Mouse (Mus musculus) liver, embryonic 15.5 days (tissue): Measurements from ENCODE around the gene N4bp3. TPM values are rescaled to one million over a fixed set of nuclear protein-coding genes. Genes with fewer than 3 reads are reported as not detected.
A peak's percentile ranks its signal among the peaks of the same experiment; 100 is the strongest.
"Not testable (repeated sequence)": the region's sequence is repeated elsewhere in the genome, so short reads cannot be mapped to it uniquely, and the experiment has no call there.

Source experiments
- ATAC-seq: fragments of 200-750 bp; cut with Nextera tagmentation; 2 replicates; pipeline ENCODE4 v1.8.0; 2017; ENCODE audit warnings: moderate number of reproducible peaks, mild to moderate bottlenecking, moderate library complexity; ENCODE audit not compliant: insufficient read depth
- H3K27ac ChIP-seq: fragments of 300-500 bp; sonication (generic); replicated peaks from 2 replicates; pipeline ENCODE4 v1.5.1; 2015; ENCODE audit warnings: mild to moderate bottlenecking, inconsistent platforms
- H3K27me3 ChIP-seq: fragments of 300-500 bp; sonication (generic); 2 replicates; pipeline ENCODE4 v1.6.1; 2015; ENCODE audit warnings: mild to moderate bottlenecking, inconsistent platforms
- H3K36me3 ChIP-seq: fragments of 300-500 bp; sonication (generic); replicated peaks from 2 replicates; pipeline ENCODE4 v1.6.1; 2015; ENCODE audit warnings: moderate library complexity, mild to moderate bottlenecking, inconsistent platforms
- H3K4me1 ChIP-seq: fragments of 300-500 bp; sonication (generic); replicated peaks from 2 replicates; pipeline ENCODE4 v1.6.1; 2015; ENCODE audit warnings: inconsistent platforms
- H3K4me2 ChIP-seq: fragments of 300-500 bp; sonication (generic); 2 replicates; pipeline ENCODE4 v1.6.1; 2015; ENCODE audit warnings: moderate library complexity, mild to moderate bottlenecking, inconsistent platforms
- H3K4me3 ChIP-seq: fragments of 300-500 bp; sonication (generic); replicated peaks from 2 replicates; pipeline ENCODE4 v1.5.1; 2015; ENCODE audit warnings: mild to moderate bottlenecking, inconsistent platforms
- H3K9ac ChIP-seq: fragments of 300-500 bp; sonication (generic); 2 replicates; pipeline ENCODE4 v1.6.1; 2015; ENCODE audit warnings: moderate library complexity, mild to moderate bottlenecking, inconsistent platforms
- H3K9me3 ChIP-seq: fragments of 300-500 bp; sonication (generic); replicated peaks from 2 replicates; pipeline ENCODE4 v1.6.1; 2016; ENCODE audit warnings: inconsistent platforms
- WGBS: fragments of 180-500 bp; shearing (Covaris S2); methylation state at CpG from one replicate; pipeline ENCODE4 v1.1.7; 2015; ENCODE audit warnings: mixed read lengths; ENCODE audit not compliant: insufficient replicate concordance; 5-methylcytosine and 5-hydroxymethylcytosine counted together
- polyA plus RNA-seq: library from polyadenylated mRNA; unstranded; fragments of >200 nt; fragmentation: Nextera tagmentation; extraction: Ambion mirVana; gene quantifications from 2 replicates; pipeline ENCODE4 v1.2.1, GENCODE M21; 2015

The N4bp3 gene
- 2.9 TPM in 2 replicates for polyA plus RNA-seq

DNA sequence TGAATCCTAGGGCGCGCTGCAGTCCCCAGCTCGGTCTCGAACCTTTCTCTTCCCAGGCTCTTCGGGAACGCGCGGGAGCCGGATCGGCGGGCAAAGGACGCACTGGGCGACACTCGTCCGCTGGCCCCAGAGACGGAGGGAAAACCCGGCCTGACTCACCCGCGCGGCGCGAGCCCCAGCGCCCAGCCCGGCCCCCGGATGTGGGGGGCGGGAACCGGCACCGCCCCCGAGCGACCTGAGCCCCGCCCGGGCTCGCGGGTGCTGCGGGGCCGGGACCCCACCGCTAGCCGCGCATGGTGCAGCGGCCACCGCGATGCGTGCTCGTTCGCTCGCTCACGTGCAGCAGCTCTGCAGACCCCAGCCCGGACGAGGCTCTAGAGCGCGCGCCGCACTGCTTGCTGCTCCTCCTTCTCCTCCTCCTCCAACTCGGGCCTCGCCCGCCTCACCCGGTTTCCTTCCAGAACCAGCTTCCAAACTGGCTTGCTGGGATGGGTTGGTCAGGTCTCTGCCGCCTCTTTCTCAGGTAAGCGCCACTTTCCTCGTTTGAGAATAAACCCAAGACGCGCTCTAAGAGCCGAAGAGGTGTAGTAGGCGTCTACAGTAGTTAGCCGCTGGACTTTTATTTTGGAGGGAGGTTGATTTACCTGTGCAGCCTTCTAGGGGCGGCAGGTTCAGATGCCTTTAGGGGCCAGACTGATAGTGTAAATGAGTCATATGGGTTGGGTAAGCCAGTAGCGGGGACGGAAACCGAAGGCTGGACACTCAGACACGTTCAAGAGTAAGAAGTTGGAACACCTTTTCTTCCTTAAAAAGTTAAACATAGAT lies at the start of gene N4bp3, which contains the start of gene D930048N14Rik:
Gene N4bp3, minus strand, starts transcription at position 152 of the 825 bp plus-strand sequence.
Gene D930048N14Rik, plus strand, starts transcription at position 264 of the 825 bp plus-strand sequence.
- 2% methylated on average over 70 of the region's 70 CpGs for WGBS
- peak; percentile 62 for ATAC-seq
- Histone ChIP-seq H3K4me1 (peaks cover 30% of the 10 kb centered on the region), H3K9ac (peak within 1 kb of the TSS; percentile 49; the same call in 1 of the 2 replicates), H3K4me3 (peak within 1 kb of the TSS; percentile 61), H3K36me3 (no peaks in the 10 kb centered on the region), H3K27me3 (peaks cover 63% of the 10 kb centered on the region), H3K9me3 (no peaks in the 10 kb centered on the region), H3K4me2 (peak within 1 kb of the TSS; percentile 76), H3K27ac (no peak within 1 kb of the TSS)

GRCm38 (mm10) chr11:51694984-51695383 lies 44.3 kb upstream of the N4bp3 start:
- no peak for ATAC-seq

GRCm38 (mm10) chr11:51690597-51690996 lies 40.0 kb upstream of the N4bp3 start:
- not testable (repeated sequence) for H3K27me3 ChIP-seq, H3K9me3 ChIP-seq, H3K4me2 ChIP-seq, ATAC-seq, H3K4me3 ChIP-seq, H3K9ac ChIP-seq, H3K27ac ChIP-seq
- 65% methylated on average over 3 of the region's 3 CpGs for WGBS
- Histone ChIP-seq H3K36me3 (peaks cover 14% of the 10 kb centered on the region), H3K4me1 (peaks cover 18% of the 10 kb centered on the region)

More at GRCm38 (mm10) chr11:51694984-51695383, 44.3 kb upstream of the N4bp3 start:
- Histone ChIP-seq H3K9me3 (no peaks in the 10 kb centered on the region), H3K4me3 (no peak overlapping the region), H3K9ac (no peak overlapping the region), H3K36me3 (peaks cover 51% of the 10 kb centered on the region), H3K27ac (no peak overlapping the region), H3K4me1 (no peaks in the 10 kb centered on the region), H3K4me2 (no peak overlapping the region), H3K27me3 (no peaks in the 10 kb centered on the region; the same call in 1 of the 2 replicates)
- 84% methylated on average over 3 of the region's 3 CpGs for WGBS

- no peak for ATAC-seq
- Histone ChIP-seq H3K4me3 (peak overlapping the region; percentile 80), H3K27me3 (no peaks in the 10 kb centered on the region; the same call in 1 of the 2 replicates), H3K4me1 (peaks cover 18% of the 10 kb centered on the region), H3K36me3 (peaks cover 10% of the 10 kb centered on the region; the same call in 1 of the 2 replicates), H3K9ac (no peak overlapping the region), H3K9me3 (no peaks in the 10 kb centered on the region), H3K27ac (peak overlapping the region; percentile 93; the same call in 1 of the 2 replicates), H3K4me2 (peak overlapping the region; percentile 91)
- WGBS = 24% methylated on average over 6 of the region's 6 CpGs
These were observed 38.7 kb upstream of the N4bp3 start for GRCm38 (mm10) chr11:51689343-51689742.

- Histone ChIP-seq H3K27ac (peak within 1 kb of the TSS; percentile 93), H3K4me2 (peak within 1 kb of the TSS; percentile 91), H3K4me3 (peak within 1 kb of the TSS; percentile 80), H3K4me1 (peaks cover 18% of the 10 kb centered on the region), H3K9me3 (no peaks in the 10 kb centered on the region), H3K9ac (peak within 1 kb of the TSS; percentile 84), H3K27me3 (no peaks in the 10 kb centered on the region; the same call in 1 of the 2 replicates), H3K36me3 (peaks cover 10% of the 10 kb centered on the region; the same call in 1 of the 2 replicates)
- WGBS = under 1% methylated on average over 60 of the region's 60 CpGs
- peak; percentile 99 for ATAC-seq
These were observed 38.0 kb upstream of the N4bp3 start, which contains the start of gene 0610009B22Rik for GRCm38 (mm10) chr11:51688330-51689328. TSS of gene 0610009B22Rik (minus strand) at chr11:51688874.

- H3K9me3 ChIP-seq = no peaks in the 10 kb centered on the region
- H3K27ac ChIP-seq = no peak overlapping the region
- H3K27me3 ChIP-seq = no peaks in the 10 kb centered on the region
- no peak for ATAC-seq
- H3K9ac ChIP-seq = no peak overlapping the region
- no peaks in the 10 kb centered on the region for H3K36me3 ChIP-seq
- peaks cover 8% of the 10 kb centered on the region for H3K4me1 ChIP-seq
- WGBS = 35% methylated on average over 8 of the region's 8 CpGs
- H3K4me2 ChIP-seq = peak overlapping the region; percentile 60; the same call in 1 of the 2 replicates
- no peak overlapping the region for H3K4me3 ChIP-seq
These were observed 31.3 kb upstream of the N4bp3 start for GRCm38 (mm10) chr11:51681976-51682374.

DNA sequence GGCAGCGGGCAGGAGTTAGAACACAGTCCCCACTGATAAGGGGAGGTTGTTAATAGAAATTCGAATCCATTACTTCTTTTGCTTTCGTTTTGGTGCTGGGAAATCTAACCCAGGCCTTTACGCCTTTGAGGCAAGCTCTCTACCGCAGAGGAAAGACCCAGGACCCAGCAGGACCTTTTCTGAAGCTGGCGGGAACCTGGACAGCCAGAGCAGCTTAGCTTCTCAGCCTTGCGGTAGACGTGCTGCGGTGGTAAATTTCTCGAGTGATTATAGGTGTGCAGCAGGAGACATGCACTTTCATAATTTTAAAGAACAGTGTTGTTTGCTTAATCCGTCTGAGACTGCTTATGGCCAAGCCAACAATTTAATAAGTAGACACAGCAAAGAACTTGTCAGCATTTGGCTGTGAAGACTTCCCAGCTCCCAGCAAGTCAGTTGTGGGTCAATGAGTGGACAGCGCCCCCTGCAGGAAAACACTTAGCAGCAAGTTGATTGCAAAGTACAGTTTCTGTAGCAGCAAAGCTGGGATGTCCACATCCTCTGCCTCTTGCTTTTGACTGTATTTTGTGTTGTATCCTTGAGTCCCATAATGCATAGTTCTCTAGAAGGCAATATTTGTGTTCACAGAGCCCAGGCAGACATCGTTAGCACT lies 30.8 kb upstream of the N4bp3 start:
- no peaks in the 10 kb centered on the region for H3K27me3 ChIP-seq
- no peaks in the 10 kb centered on the region for H3K9me3 ChIP-seq
- peak overlapping the region; percentile 39 for H3K4me3 ChIP-seq
- H3K27ac ChIP-seq = no peak overlapping the region
- H3K36me3 ChIP-seq = no peaks in the 10 kb centered on the region
- peak overlapping the region; percentile 31; the same call in 1 of the 2 replicates for H3K9ac ChIP-seq
- WGBS = 26% methylated on average over 13 of the region's 13 CpGs
- H3K4me2 ChIP-seq = peak overlapping the region; percentile 60
- H3K4me1 ChIP-seq = peaks cover 8% of the 10 kb centered on the region
- peak; percentile 28; the same call in 1 of the 2 replicates for ATAC-seq

- Histone ChIP-seq H3K4me1 (peaks cover 8% of the 10 kb centered on the region), H3K9ac (no peak overlapping the region), H3K27ac (no peak overlapping the region), H3K36me3 (no peaks in the 10 kb centered on the region), H3K9me3 (no peaks in the 10 kb centered on the region), H3K27me3 (no peaks in the 10 kb centered on the region), H3K4me2 (no peak overlapping the region), H3K4me3 (no peak overlapping the region)
- WGBS = 61% methylated on average over 3 of the region's 3 CpGs
- ATAC-seq = no peak
These were observed 28.8 kb upstream of the N4bp3 start for GRCm38 (mm10) chr11:51679466-51679865.

DNA sequence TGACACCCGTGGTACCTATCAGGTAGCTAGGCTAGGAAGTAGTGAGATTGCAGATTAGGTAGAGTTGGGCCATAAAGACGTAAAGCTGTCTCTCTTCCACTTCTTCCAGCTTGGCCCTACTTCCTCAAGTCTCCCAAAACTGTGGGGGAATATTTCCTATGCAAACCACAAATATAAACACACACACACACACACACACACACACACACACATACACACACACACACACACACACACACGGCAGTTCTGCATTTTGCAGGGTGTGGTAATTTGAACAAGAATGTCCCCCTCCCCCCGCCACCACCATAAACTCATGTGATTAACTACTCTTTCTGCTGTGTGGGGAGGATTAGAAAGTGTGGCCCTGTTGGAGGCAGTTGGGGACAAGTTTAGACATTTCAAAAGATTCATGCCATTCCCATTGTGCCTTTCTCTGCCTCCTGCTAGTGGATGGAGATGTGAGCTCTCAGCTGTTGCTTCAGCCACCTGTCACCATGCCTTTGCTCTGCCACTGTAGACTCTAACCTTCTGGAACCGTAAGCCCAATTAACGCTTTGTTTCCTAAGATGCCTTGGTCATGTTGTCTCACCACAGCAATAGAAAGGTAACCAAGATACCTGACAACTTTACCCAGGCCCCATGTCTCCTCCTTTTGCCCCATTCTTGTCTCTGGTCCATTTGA lies 27.2 kb upstream of the N4bp3 start:
- Histone ChIP-seq H3K4me1 (peaks cover 8% of the 10 kb centered on the region), H3K27ac (no peak overlapping the region), H3K36me3 (no peaks in the 10 kb centered on the region), H3K4me2 (no peak overlapping the region), H3K9me3 (no peaks in the 10 kb centered on the region), H3K9ac (no peak overlapping the region), H3K4me3 (no peak overlapping the region), H3K27me3 (no peaks in the 10 kb centered on the region)
- WGBS = 39% methylated on average over 6 of the region's 6 CpGs
- no peak for ATAC-seq

DNA sequence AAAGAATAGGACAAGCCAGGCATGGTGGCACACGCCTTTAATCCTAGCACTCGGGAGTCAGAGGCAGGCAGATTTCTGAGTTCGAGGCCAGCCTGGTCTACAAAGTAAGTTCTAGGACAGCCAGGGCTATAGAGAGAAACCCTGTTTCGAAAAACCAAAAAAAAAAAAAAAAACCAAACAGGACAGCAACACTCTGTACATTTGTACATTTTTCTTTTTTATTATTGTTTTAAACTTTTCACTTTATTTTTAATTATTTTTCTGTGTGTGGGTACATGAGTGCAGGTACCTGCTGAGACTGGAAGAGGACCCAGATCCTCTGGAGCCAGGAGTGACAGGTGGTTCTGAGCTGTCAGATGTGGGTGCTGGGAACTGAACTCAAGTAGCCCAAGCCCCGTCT lies 24.7 kb upstream of the N4bp3 start:
- H3K27ac ChIP-seq = no peak overlapping the region
- H3K36me3 ChIP-seq = no peaks in the 10 kb centered on the region
- H3K9ac ChIP-seq = no peak overlapping the region
- H3K4me1 ChIP-seq = no peaks in the 10 kb centered on the region
- no peak for ATAC-seq
- no peak overlapping the region for H3K4me3 ChIP-seq
- H3K9me3 ChIP-seq = no peaks in the 10 kb centered on the region
- no peak overlapping the region for H3K4me2 ChIP-seq
- H3K27me3 ChIP-seq = no peaks in the 10 kb centered on the region
- WGBS = 51% methylated on average over 5 of the region's 5 CpGs
